Mouse (Mus musculus): ENCODE measurements around the gene Kirrel3.
A peak's percentile ranks its signal among the peaks of the same experiment; 100 is the strongest.

The Kirrel3 gene

GRCm38 (mm10) chr9:34485759-34486431, at the start of gene Kirrel3:
Gene Kirrel3, plus strand, starts transcription at chr9:34485894.
- peak in 1 of 2 experiments; percentile 7 for DNase-seq

- DNase-seq: no peak
Observed at GRCm38 (mm10) chr9:34440721-34441120, 45.0 kb upstream of the Kirrel3 start.

GRCm38 (mm10) chr9:34443950-34444349, 41.7 kb upstream of the Kirrel3 start:
- DNase-seq: no peak

- no peak for DNase-seq
Observed at GRCm38 (mm10) chr9:34446497-34447350, 39.0 kb upstream of the Kirrel3 start.

GRCm38 (mm10) chr9:34447736-34448135, 38.0 kb upstream of the Kirrel3 start:
- no peak for DNase-seq

- no peak for DNase-seq
Observed at GRCm38 (mm10) chr9:34448467-34448866, 37.2 kb upstream of the Kirrel3 start.

- no peak for DNase-seq
Observed at GRCm38 (mm10) chr9:34458189-34458588, 27.5 kb upstream of the Kirrel3 start.

- DNase-seq: no peak
Observed at GRCm38 (mm10) chr9:34459968-34460367, 25.7 kb upstream of the Kirrel3 start.

- no peak for DNase-seq
Observed at GRCm38 (mm10) chr9:34463666-34464065, 22.0 kb upstream of the Kirrel3 start.

- no peak for DNase-seq
Observed at GRCm38 (mm10) chr9:34466058-34466457, 19.6 kb upstream of the Kirrel3 start.

GRCm38 (mm10) chr9:34469180-34469579, 16.5 kb upstream of the Kirrel3 start:
- DNase-seq: no peak

- DNase-seq: no peak
Observed at GRCm38 (mm10) chr9:34476206-34476605, 9.5 kb upstream of the Kirrel3 start.

- no peak for DNase-seq
Observed at GRCm38 (mm10) chr9:34478494-34478893, 7.2 kb upstream of the Kirrel3 start.

- DNase-seq: no peak
Observed at GRCm38 (mm10) chr9:34483236-34483635, 2.5 kb upstream of the Kirrel3 start.

GRCm38 (mm10) chr9:34484665-34485064, 1.0 kb upstream of the Kirrel3 start:
- no peak for DNase-seq

- DNase-seq: no peak
Observed at GRCm38 (mm10) chr9:34488267-34488666, 2.6 kb downstream of the Kirrel3 start.

GRCm38 (mm10) chr9:34488700-34489315, 3.1 kb downstream of the Kirrel3 start:
- no peak for DNase-seq

GRCm38 (mm10) chr9:34489316-34489710, 3.6 kb downstream of the Kirrel3 start:
- DNase-seq: no peak

GRCm38 (mm10) chr9:34489760-34490159, 4.1 kb downstream of the Kirrel3 start:
- DNase-seq: no peak

- no peak for DNase-seq
Observed at GRCm38 (mm10) chr9:34492121-34492520, 6.4 kb downstream of the Kirrel3 start.

- no peak for DNase-seq
Observed at GRCm38 (mm10) chr9:34493571-34493970, 7.9 kb downstream of the Kirrel3 start.

- DNase-seq: no peak
Observed at GRCm38 (mm10) chr9:34498126-34498525, 12.4 kb downstream of the Kirrel3 start.

GRCm38 (mm10) chr9:34498651-34499050, 13.0 kb downstream of the Kirrel3 start:
- DNase-seq: peak; percentile 24 to 35

GRCm38 (mm10) chr9:34507164-34507563, 21.5 kb downstream of the Kirrel3 start:
- DNase-seq: no peak
